Mouse (Mus musculus) gastrocnemius, postnatal 36 days (tissue): ENCODE data around the gene Kcnip1. TPM values are rescaled to one million over a fixed set of nuclear protein-coding genes. Genes with fewer than 3 reads are reported as not detected.

Experiments
- DNase-seq, 2 experiments: peaks; one replicate each; pipeline ENCODE4 v3.0.0; 2022
- intact Hi-C: fragments of 180-260 bp; cut with DNase I; formaldehyde crosslinking; loops from one replicate; pipeline ENCODE4 v1.15.1; 2025
- total RNA-seq, 2 experiments: library from RNA; stranded (reverse); gene quantifications; 2 replicates each; pipeline ENCODE4 v1.2.3; 2021

Gene Kcnip1
- total RNA-seq, 2 experiments from 2014 or later: not detected

DNA sequence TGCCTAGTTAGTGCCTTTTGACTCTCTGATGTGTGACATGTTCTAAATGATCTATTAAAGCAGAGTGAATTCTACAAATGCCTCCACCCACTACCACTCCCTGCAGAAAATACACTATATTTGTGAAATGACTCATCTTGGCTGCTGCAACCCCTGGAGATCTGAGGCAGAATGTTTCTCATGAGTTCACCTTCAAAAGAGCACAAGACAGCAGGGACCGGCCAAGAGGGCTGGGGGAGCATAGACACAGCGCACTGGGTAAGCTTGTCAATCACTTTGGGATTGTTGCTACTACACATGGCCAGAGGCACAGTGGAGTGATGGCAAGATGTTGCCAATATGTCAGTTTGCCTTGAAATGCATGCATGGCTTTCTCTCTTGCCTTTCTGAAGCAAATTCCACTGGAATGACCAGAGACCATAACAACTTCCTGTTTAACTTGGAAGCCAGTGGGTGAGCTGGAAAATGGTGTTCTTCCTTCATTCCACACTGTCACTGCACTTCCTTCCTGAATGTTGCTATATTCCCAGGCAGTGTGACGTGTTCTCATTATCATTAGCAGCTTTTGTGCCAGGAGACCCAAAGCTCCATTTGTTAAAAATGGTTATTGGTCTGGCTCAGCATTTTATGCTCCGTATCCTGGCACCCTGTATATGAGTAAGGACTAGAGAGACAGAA is 131.9 kb downstream of the Kcnip1 start:
- DNase-seq: no peak
- intact Hi-C loops: no loop called here

DNA sequence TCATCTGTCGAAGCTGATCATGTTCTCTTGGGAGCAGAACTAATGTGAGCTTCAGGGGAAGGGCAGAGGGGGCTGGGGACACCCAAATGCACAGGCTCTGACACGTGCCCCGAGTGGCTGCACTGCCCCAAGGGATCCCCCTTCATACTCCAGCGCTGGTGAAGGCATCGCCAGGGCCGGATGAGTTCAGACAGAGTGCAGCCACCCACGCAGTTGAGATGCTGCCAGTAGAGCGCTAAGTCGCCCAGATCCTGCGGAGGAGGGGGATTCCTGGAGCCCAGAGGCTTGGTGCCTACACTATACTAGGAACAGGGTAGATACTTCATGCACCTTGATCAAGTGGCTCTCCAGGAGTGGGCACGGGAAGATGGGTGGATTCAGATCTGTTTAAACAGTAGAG is 143.3 kb downstream of the Kcnip1 start:
- intact Hi-C loops: no loop called here
- no peak for DNase-seq

DNA sequence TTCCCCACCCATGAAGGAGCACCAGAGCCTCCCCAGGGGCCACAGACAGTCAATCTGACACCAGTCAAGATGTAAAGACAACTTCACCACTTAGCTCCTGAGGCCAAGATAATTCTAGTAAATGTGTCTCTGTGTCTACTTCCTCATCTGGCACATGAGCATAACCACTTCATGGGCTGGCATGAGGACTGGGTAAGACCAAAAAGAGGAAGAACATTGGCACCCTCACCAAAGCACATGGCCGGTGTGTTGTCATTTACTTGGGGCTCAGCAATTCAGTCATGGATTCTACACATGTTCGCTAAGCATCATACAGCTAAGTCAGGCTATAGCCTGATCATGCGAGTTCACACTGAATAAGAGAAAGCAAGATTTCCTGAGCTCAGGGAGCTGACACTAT is 144.3 kb downstream of the Kcnip1 start:
- DNase-seq: no peak
- intact Hi-C loops: no loop called here

DNA sequence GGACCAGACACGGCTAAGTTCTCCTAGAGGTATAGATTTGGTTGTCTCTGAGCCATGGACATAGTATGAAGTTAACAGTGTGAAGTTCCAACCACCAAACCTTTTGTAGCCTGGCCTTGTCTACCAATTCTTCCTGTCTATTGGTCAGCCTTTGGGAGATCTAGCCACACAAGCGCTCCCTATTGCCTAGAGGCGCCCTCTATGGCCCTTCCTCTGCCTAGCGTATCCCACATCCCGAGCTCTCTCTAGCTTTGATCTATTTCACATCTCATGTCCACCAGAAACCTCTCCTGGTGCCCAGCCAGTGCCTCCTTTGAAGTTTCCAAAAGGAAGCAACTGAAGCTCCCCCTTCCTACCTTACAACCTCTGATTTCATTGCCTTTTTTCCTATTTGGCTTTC is 147.0 kb downstream of the Kcnip1 start:
- intact Hi-C loops: no loop called here
- DNase-seq: no peak

DNA sequence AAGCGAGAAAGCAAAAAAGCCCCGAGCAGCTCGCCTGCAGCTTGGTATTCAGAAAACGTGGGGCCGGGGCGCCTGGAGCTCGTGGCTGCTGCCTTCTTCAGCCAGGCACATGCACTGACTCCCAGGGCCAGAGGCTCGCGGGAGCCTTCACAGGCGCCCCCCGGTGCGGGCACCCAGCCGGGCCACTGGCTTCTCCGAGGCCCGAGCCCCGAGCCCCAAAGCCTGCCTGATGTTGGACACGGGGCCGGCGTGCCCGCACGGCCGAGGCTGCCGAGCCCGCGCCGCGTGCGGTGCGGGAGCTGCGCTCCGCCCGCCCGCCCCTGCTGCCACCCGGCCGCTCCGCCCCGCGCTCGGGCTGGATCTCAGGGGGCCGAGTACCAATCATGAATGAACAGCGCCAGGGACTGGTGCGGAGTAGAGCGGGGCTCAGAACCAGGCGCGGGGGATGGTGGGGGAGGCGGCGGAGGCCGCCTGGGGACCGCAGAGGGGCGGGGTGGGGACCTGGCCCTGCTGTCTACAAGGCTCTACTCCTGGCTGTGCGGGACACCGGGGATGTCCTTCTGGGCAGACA is 149.6 kb downstream of the Kcnip1 start:
- intact Hi-C loops: no loop called here
- DNase-seq: no peak

DNA sequence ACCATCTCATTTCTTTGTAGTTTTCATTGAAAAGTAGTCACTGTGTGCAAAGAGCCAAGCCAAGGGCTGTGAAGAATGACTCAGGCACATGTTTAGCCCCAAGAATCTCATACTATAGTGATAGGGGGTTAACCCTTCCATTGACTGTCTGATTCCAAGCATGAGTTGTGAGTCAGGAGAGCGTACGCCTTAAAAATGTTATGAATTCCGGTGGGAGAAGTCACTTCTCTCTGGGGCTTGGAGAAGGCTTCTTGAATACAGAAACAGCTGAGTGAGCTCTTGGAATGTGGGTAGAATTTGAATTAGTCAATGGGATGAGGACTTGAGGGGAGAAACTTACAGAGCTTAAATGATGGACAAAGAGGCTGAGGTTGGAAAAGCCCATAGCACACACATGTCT is 153.9 kb downstream of the Kcnip1 start:
- intact Hi-C loops: no loop called here
- DNase-seq: no peak

DNA sequence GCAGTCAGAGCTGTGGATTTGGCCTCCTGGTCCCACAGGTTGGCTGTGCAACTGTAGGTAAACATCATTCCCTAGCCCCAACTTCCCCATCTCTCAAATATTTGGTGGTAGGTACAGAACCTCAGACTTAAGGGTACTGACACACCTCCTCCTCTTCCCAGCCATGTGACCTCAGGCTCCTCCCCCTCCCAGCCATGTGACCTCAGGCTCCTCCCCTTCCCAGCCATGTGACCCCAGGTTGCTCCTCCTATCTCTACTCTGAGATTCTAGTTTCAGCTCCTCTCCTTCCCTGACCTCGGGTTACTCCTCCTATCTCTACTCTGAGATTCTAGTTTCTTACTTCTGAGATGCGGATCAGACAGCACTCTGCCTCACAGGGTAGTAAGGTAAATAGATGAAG is 163.2 kb downstream of the Kcnip1 start:
- intact Hi-C loops: no loop called here
- DNase-seq: no peak

DNA sequence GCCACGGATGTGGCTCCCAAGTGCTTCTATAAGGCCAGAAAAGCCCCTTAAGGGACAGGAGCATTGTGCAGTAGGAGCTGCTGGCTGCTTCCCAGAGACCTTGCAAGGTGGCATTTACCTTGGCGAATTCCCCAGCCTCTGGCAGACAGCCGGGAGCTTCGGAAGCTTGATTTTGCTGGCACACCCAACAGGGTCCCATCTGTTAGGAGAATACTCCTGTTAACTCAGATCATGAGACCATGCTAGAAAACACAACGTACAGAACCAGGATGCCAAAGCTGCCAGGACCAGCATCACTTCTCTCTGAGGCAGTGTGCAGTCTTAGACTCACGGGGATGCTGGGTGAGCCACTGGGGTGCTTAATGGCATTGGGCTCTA is 165.1 kb downstream of the Kcnip1 start:
- intact Hi-C loops: no loop called here

DNA sequence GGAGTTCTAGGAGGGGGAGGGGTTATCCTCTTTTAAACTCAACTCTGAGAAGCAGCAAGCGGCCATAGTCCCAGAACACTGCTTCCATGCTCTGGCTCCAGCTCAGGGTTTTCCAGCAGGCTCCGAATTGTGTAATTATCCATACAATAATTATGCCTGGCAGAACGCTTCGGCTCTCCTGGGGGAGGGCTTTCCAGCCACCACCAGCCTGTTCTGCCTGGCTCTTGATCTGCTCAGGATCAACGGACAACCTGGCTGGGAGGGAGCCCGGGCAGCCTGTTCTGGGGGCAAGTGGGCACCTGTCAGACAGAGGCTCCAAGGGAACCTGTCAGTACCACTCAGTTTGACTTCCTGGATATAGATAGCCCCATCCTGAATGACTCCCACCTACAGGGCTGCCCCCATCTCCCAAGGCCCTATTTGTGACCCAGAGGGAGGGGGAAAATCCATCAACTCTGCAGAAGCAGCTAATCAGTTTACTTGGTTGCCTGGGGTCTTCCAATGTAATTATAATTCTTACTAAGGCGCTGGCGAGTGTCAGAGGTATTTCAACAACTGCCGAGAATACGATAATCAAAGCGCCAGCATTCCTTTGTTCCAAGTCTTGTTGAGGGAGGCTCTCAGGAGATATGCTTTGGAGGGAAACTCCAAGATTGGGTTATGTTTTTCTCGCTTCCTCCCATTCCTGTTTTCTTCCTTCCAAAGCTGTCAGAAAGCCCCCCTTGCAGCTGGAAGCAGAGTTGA is 165.7 kb downstream of the Kcnip1 start:
- intact Hi-C loops: no loop called here
- DNase-seq: no peak

More for the DNA sequence above, 165.1 kb downstream of the Kcnip1 start:
- DNase-seq: no peak

DNA sequence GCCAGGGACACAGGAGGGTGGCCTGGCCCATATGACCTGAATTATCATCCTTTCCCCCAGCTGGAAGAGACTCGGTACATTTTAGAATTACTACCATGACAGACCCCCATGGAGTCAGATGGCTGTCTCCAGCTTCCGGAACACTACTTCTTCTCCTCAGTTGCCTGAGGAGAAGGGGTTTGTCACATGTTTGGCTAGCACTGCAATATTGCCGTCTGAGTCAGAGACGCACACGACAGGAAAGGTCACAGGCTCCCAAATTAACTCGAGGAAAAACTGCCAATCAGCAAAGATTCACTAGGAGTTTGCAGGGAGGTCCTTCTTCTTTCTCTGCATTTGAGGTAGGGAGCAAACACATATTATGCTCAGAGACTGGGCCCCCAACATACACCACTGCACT is 168.2 kb downstream of the Kcnip1 start:
- no peak for DNase-seq
- intact Hi-C loops: no loop called here

DNA sequence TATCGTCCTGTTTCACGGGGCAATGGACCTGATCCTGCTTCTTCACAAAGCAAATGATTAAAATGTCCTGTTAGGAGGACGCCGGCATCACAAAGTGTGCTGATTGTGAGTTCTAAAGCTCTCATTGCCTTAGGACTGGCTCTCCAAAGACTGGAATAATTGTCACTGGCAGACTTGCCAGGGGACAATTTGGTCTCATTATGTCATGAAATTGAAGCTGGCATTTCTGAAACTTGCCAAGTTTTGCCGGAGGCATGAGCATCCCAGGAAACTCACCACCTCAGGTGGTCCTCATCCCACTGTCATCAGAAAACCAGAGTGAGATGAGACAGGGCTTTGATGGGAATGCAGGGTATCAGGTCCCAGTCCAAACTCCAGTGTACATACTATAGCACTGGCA is 171.6 kb downstream of the Kcnip1 start:
- DNase-seq: no peak
- intact Hi-C loops: no loop called here

DNA sequence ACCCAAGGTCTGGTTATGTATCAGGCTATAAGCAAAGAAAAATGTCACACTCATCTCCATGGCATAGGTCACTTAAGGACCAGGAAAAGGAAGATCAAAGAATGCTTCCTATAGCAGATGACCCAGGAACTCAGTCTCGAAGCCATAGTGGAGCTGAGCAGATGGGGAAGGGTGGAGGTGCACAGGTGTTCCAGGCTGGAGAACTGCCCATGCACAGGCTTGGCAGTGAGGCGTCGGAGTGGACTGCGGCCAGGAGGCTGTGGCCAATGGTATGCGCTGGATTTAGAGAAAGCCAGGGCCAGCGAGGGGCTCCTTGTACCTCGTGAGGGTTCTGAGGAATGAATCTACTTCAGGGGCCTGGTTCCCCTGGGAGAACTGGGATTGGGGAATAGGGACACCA is 172.1 kb downstream of the Kcnip1 start:
- intact Hi-C loops: no loop called here
- DNase-seq: no peak

DNA sequence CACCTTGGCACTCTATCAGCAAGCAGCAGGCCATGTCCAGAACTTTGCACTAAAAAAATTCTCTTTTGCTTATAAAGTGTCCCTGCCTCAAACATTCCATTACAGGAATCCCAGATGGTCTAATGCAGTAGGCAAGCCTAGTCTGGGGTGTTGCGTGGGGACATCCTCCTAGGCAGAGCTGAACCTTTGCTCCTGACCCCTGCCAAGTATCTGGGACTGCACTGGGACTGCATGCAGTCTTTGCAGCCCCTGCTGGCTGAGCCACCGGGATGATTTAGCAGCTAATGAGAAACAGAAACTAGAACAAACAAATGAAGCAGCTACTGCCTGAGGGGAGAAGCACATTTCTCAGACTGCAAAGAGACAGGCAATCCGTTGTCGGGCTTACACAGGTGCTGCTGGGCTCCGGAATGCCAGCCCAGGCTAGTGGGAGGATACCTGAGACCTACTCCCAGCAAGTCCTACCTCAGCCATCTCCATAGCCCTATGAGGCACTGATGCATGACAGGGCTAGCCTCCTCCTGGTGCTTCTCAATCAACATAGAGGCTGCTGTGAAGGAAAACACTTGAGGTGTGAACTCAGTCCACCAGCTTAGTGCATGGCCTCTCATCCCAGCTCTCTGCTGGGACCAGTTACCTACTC is 174.0 kb downstream of the Kcnip1 start:
- no peak for DNase-seq
- intact Hi-C loops: no loop called here

DNA sequence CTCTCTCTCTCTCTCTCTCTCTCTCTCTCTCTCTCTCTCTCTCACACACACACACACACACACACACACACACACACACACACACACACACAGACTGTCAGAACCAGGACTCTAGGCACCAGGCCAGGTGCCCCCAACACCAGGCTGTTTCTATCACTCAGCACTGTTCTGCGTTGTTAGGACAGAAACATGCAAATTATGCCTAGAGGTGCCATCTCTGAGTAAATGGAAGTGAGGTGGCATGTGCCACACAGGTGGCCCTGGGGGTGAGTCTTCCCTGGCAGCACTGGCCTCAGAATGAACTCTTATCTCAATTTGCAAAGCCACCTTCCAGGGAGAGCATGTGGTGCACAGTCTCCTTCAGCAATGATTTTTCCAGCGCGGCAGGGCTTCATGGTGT is 176.9 kb downstream of the Kcnip1 start:
- no peak for DNase-seq
- intact Hi-C loops: no loop called here

DNA sequence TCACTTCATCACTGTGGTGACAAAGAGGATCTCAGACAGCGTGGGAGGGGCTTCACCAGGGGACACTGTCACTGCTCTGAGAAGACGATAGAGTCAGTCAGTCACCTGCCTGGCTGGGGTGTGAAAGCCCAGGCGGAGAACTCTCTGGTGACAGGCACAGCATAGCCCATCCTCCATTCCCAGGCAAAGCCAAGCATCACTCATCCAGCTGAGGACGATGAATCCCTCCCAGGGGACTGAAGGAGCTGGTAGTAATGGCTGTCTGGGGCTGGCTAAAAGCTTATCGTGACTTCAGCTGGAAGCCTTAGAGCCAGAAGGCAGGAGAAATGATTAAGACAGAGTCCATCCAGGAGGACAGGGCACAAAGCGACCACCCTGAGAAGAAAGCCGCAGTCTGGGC is 182.8 kb downstream of the Kcnip1 start:
- intact Hi-C loops: no loop called here
- no peak for DNase-seq

DNA sequence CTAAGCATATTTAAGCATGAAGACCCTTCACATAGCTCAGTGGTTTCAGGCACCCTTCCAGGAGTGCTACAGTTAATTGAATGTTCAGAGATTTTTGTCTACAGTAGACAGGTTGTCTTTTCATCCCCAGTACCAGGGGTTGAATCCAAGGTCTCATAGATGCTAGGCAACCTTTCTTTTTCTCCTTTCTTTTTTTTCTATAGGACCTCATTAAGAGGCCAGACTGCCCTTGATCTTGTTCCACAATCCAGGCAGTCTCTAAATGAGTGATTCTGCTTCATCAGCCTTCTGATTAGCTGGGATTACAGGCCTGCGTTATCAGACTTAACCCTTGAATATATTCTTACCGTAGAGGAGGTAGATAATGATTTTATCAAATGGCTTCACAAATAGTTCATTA is 189.9 kb downstream of the Kcnip1 start:
- intact Hi-C loops: no loop called here
- DNase-seq: no peak

DNA sequence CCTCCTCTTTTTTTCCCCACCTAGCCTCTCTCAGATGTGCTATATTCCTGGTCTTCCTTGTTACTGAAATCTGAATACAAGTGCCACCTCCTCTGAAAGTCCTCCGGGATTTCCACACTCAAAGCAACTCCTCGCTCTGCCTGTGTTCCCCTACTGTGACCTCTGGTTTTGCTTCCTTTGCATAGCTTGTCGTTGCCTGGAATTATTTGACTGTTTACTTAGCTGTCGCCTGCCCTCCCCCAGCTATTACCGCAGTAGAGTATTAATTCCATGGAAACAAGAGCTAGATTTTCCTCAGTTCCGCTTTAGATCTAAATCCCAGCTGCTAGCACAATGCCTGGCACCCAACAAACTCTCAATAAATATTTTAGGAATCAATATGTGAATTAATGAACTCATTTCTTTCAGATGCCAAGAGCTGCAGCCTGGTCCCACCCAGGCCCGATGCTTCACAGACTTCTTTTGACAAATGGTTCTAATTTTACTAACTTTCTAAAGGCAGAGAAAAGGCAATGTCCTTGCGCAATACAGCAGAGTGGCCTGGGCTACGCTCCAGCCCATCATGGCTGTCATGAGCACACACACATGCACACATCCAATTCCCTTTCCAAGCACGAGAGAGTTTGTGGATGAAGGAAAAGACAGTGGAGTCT is 192.4 kb downstream of the Kcnip1 start:
- DNase-seq: no peak
- intact Hi-C loops: no loop called here

DNA sequence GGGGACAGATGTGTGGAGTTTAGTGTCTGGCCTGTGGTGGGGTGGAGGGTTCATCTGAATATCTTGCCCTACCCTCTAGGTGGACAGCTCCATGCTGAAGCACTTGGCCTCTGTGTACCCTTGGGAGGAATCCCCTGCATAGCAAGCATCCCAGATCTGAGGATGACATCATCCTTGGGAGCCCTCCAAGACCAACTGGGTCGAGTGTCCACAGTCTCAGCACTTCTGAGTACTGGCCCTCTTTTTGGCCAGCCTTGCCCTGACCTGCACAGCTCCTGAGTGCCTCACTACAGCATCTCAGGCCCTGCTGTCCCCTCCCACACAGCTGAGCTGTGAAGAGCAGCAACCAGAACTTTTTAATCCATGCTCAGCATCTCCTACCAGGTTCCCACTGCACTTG is 193.0 kb downstream of the Kcnip1 start:
- DNase-seq: no peak
- intact Hi-C loops: no loop called here

DNA sequence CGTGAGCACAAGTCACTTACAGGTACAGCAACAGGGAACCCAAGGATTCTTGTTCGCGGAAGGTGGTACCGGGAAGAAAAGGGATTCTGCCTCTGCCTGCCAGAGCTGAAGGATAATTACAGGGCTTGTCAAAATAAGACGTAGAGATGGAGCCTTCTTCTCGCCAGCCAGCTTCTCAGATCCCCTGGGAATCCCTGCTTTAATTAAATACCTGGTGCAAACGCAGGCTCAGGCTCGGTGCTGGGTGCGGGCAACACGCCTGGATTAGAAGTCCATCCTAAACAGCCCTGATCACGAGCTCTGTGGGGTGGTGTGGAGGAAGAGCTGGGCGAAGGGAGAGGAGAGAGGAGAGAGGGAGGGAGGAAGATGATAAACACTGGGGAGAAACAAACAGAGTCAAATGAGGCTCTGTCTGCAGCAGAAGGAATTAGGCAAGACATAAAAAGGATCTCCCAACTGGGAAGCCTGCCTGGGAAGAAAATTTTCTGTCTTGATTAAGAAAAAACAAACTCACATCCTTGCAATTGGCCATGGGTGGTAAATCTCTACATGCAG is 194.8 kb downstream of the Kcnip1 start:
- no peak for DNase-seq
- intact Hi-C loops: no loop called here

DNA sequence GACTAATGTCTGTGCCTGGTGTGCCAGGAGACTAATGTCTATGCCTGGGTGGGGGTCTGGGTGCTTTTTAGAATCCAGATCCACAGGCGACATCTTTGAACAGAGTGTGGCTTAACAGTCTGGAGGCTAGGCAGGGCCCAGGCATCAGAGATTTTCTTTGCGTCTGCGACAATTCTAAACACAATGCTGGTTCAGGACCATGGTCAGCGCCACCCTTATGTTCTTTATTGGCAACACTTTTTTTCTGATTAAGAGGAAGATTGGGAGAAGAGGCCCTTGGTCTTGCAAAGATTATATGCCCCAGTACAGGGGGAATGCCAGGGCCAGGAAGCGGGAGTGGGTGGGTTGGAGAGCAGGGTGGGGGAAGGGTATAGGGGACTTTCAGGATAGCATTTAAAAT is 205.6 kb downstream of the Kcnip1 start:
- no peak for DNase-seq
- intact Hi-C loops: no loop called here

DNA sequence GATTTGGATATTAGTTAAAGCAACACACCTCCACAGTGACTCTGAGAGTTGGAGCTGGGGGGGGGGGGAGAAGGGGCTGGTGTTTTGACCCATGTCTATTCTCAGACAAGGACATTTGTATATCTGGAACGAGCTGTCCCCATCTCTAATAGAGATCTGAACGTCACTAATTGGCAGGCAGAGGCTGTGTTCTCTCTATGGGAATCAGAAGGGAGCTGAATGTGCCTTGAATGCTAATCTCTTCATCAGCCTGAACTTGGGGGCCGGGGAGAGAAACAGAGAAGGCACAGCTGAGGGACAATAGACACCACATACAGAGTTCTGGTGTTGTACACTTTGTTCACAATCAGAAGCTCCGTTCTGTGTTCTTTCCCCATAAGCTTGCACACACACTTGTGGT is 206.4 kb downstream of the Kcnip1 start:
- no peak for DNase-seq
- intact Hi-C loops: no loop called here
